Mouse (Mus musculus) limb, embryonic 14.5 days (tissue): ENCODE data around the gene Tmed9. TPM values are rescaled to one million over a fixed set of nuclear protein-coding genes. Genes with fewer than 3 reads are reported as not detected.
"Not testable (repeated sequence)": the region's sequence is repeated elsewhere in the genome, so short reads cannot be mapped to it uniquely, and the experiment has no call there.

Experiments
- ATAC-seq: fragments of 200-750 bp; cut with Nextera tagmentation; 2 replicates; pipeline ENCODE4 v1.8.0; 2017; ENCODE audit warnings: low read depth, moderate number of reproducible peaks, moderate TSS enrichment; ENCODE audit not compliant: low FRiP score
- DNase-seq: peaks from one replicate; pipeline ENCODE4 v3.0.0-alpha.2; 2015; ENCODE audit warnings: low spot score
- H3K27ac ChIP-seq: fragments of 300-500 bp; sonication (generic); replicated peaks from 2 replicates; pipeline ENCODE4 v1.5.1; 2014; ENCODE audit warnings: low read depth, mild to moderate bottlenecking, low read length, moderate library complexity, mixed read lengths
- H3K27me3 ChIP-seq: fragments of 300-500 bp; sonication (generic); 2 replicates; pipeline ENCODE4 v1.6.1; 2014; ENCODE audit warnings: low read length, mixed read lengths; ENCODE audit not compliant: control insufficient read depth, insufficient read depth
- H3K36me3 ChIP-seq: fragments of 300-500 bp; sonication (generic); 2 replicates; pipeline ENCODE4 v1.6.1; 2014; ENCODE audit warnings: mild to moderate bottlenecking, low read length, moderate library complexity, mixed read lengths; ENCODE audit not compliant: control insufficient read depth, insufficient read depth
- H3K4me1 ChIP-seq: fragments of 300-500 bp; sonication (generic); 2 replicates; pipeline ENCODE4 v1.6.1; 2014; ENCODE audit warnings: antibody characterized with exemption, low read length, mixed read lengths; ENCODE audit not compliant: control insufficient read depth, insufficient read depth
- H3K4me2 ChIP-seq: fragments of 300-500 bp; sonication (generic); replicated peaks from 2 replicates; pipeline ENCODE4 v1.6.1; 2014; ENCODE audit warnings: low read depth, mild to moderate bottlenecking, low read length, moderate library complexity; ENCODE audit not compliant: severe bottlenecking
- H3K4me3 ChIP-seq: fragments of 300-500 bp; sonication (generic); replicated peaks from 2 replicates; pipeline ENCODE4 v1.5.1; 2014; ENCODE audit warnings: low read length
- H3K9ac ChIP-seq: fragments of 300-500 bp; sonication (generic); 2 replicates; pipeline ENCODE4 v1.6.1; 2014; ENCODE audit warnings: mild to moderate bottlenecking, low read depth, low read length, moderate library complexity; ENCODE audit not compliant: severe bottlenecking
- H3K9me3 ChIP-seq: fragments of 300-500 bp; sonication (generic); 2 replicates; pipeline ENCODE4 v1.6.1; 2016; ENCODE audit warnings: low read length; ENCODE audit not compliant: control insufficient read depth
- POLR2A ChIP-seq: fragments of 200-500 bp; IDR thresholded peaks from 2 replicates; pipeline ENCODE4 v1.8.0; 2012; ENCODE audit warnings: inconsistent platforms, mild to moderate bottlenecking, moderate library complexity, borderline replicate concordance; ENCODE audit not compliant: insufficient read depth, insufficient read length; ENCODE audit errors: extremely low read depth
- WGBS: fragments of 180-500 bp; shearing (Covaris S2); extraction: QIAGEN DNeasy Blood & Tissue Kit; methylation state at CpG from one replicate; pipeline ENCODE4 v1.1.7; 2014; 5-methylcytosine and 5-hydroxymethylcytosine counted together
- polyA plus RNA-seq, 2 experiments: library from polyadenylated mRNA; depleted of rRNA in 1 of 2; stranded (reverse) in 1 of 2; unstranded in 1 of 2; fragments of >200 nt; fragmentation: Nextera tagmentation in 1 of 2; extraction: Ambion mirVana in 1 of 2; gene quantifications; 2 replicates each; pipeline versions ENCODE4 v1.2.1 to v1.2.3; 2012 to 2014

Tmed9 gene
- polyA plus RNA-seq, 2 experiments = 78.6 to 228 TPM

- Histone ChIP-seq H3K27me3 (no peaks in the 10 kb centered on the region), H3K9ac (no peak overlapping the region), H3K4me1 (no peaks in the 10 kb centered on the region), H3K36me3 (peaks cover 29% of the 10 kb centered on the region), H3K4me2 (no peak overlapping the region), H3K9me3 (no peaks in the 10 kb centered on the region), H3K27ac (no peak overlapping the region), H3K4me3 (no peak overlapping the region)
- WGBS = 64% methylated on average over 7 of the region's 7 CpGs
- no peak for TF ChIP-seq POLR2A
- DNase-seq (no peak), ATAC-seq (no peak)
Measured at GRCm38 (mm10) chr13:55563266-55563879, 10.2 kb upstream of the Tmed9 start.

DNA sequence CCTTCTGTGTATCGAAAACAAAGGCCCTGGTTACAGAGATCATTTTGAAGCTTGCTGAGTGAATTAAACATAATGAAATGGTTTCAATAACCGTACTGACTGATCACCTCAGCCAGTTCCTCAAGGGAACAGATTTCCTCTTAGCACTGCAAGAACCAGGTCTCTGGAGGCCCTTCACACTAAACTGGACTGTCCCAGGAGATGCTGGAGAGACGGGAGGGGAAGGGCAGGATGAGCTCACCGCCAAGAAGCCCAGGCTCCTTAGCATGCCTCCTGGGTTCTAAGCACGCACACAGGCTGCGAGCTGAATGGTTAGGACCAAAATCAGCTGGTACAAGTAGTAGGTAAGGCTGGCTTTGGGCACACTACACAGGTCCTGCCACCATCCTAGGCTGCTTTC is 6.5 kb upstream of the Tmed9 start:
- 92% methylated on average over 6 of the region's 6 CpGs for WGBS
- no peak for DNase-seq
- no peak for TF ChIP-seq POLR2A
- Histone ChIP-seq H3K4me2 (no peak overlapping the region), H3K4me3 (no peak overlapping the region), H3K27ac (no peak overlapping the region), H3K9me3 (no peaks in the 10 kb centered on the region), H3K4me1 (peaks cover 12% of the 10 kb centered on the region), H3K36me3 (peaks cover 29% of the 10 kb centered on the region), H3K27me3 (no peaks in the 10 kb centered on the region), H3K9ac (no peak overlapping the region)
- no peak for ATAC-seq

- WGBS = 84% methylated on average over 2 of the region's 2 CpGs
- Histone ChIP-seq H3K27me3 (no peaks in the 10 kb centered on the region), H3K9ac (no peak overlapping the region), H3K4me2 (no peak overlapping the region), H3K36me3 (peaks cover 29% of the 10 kb centered on the region), H3K27ac (no peak overlapping the region), H3K4me1 (peaks cover 14% of the 10 kb centered on the region), H3K4me3 (no peak overlapping the region), H3K9me3 (no peaks in the 10 kb centered on the region)
- no peak for TF ChIP-seq POLR2A
- no peak for DNase-seq
- no peak for ATAC-seq
Measured at GRCm38 (mm10) chr13:55567949-55568348, 5.6 kb upstream of the Tmed9 start.

DNA sequence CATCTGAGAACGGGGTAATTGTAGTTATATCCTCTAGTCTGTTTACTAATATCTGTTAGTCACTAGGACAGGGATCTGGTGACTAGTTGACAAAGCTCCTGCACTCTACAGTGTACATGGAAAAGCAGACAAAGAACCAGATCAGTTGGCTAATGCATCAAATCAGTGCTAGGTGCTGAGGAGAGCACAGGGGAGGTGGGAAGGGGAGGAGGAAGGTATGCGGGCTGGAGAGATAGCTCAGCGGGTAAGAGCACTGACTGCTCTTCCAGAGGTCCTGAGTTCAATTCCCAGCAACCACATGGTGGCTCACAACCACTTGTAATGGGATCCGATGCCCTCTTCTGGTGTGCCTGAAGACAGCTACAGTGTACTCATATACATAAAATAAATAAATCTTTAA is 5.0 kb upstream of the Tmed9 start:
- not testable (repeated sequence) for DNase-seq, H3K4me2 ChIP-seq, H3K27me3 ChIP-seq, H3K4me3 ChIP-seq, H3K9ac ChIP-seq, H3K9me3 ChIP-seq, ATAC-seq, H3K27ac ChIP-seq
- Histone ChIP-seq H3K4me1 (peaks cover 14% of the 10 kb centered on the region), H3K36me3 (peaks cover 29% of the 10 kb centered on the region)
- 92% methylated on average over 4 of the region's 4 CpGs for WGBS

DNA sequence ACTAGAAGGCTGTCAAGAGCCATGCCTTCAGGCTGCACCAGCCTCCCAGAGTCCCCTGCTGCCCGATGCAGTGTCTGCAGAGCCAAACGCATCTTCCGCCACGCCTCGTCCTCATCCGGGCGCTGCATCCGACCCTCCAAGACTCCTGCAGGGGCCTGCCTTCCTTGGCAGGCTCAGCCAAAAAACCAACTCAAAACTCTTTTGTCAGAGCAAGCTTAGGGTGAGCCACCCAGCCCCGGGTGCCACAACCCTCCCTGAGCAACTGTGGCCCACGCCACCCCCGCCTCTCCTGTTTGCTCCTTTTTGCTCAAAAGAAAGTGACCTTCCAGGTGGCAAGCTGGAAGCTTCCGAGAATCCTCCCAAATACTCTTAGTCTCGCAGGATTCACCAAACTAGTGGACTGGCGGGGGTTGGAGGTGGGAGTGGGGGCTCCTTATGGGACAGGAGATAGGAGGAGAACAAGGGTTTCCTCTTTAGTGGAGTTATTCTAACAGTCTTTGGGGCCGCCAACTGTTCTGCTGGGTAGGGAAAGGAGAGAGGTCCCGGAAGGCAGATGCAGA is 3.7 kb upstream of the Tmed9 start:
- 7% methylated on average over 16 of the region's 16 CpGs for WGBS
- DNase-seq (no peak), ATAC-seq (no peak; the same call in 1 of the 2 replicates)
- Histone ChIP-seq H3K4me2 (peak overlapping the region; percentile 92), H3K9me3 (no peaks in the 10 kb centered on the region), H3K4me1 (peaks cover 14% of the 10 kb centered on the region), H3K9ac (peak overlapping the region; percentile 92), H3K27me3 (no peaks in the 10 kb centered on the region), H3K4me3 (peak overlapping the region; percentile 92), H3K36me3 (peaks cover 26% of the 10 kb centered on the region), H3K27ac (peak overlapping the region; percentile 94)
- TF ChIP-seq POLR2A = no peak
